Mouse (Mus musculus): Measurements from ENCODE around the gene Ezh1.
A peak's percentile ranks its signal among the peaks of the same experiment; 100 is the strongest.
"Not testable (repeated sequence)": the region's sequence is repeated elsewhere in the genome, so short reads cannot be mapped to it uniquely, and the experiment has no call there.

Gene Ezh1

DNA sequence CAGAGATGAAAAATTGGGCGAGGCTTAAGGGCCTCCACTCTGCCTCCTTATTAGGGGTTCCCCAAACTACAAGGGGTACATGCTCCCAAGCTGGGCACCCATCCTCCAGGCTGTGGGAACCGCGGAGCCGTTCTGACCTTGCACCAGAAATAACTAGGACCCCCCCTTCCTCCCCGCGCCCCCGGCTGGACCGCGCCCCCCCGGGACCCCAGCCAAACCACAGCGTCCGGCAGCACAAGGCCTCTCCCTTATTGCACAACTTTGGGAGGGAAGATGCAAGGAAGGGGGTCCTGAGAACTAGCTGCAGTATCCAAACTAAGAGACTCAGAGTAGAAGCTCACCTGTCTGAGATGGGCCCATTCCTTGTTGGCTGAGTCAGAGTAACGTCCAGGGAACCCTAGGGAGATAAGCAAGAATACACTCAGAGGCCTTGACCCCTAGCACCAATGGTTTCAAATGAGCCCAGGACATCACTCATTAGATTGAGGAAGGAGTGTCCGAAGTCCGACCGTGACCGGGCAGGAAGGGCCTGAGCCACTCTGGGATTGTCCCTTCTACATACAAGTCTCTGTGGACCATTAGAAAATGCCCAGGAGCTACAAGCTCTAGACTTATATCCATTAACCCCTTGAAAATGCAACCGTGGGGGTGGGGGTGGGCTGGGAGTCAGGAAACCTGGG is 57.8 kb downstream of the Ezh1 start:
- DNase-seq (ENCODE audit: low spot score in 2 of 2) = peak in 1 of 2 experiments; percentile 61

DNA sequence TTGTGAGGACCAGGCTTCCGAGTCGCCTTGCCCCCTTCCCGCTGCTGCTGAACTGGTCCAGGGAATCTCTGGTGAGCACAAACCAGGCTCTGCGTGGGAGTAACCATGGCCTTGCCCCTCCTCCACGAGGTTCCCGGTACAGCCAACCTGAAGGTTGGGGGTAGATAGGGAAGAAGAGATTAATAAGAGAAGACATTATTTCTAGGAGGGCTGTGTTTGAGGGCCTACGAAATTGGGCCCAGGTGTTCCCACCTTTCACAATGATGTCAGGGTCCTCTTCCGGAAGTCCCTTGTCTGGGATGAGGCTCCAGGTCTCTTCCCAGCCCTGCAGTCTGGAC is 58.3 kb downstream of the Ezh1 start:
- DNase-seq (ENCODE audit: low spot score in 2 of 2) = no peak

DNA sequence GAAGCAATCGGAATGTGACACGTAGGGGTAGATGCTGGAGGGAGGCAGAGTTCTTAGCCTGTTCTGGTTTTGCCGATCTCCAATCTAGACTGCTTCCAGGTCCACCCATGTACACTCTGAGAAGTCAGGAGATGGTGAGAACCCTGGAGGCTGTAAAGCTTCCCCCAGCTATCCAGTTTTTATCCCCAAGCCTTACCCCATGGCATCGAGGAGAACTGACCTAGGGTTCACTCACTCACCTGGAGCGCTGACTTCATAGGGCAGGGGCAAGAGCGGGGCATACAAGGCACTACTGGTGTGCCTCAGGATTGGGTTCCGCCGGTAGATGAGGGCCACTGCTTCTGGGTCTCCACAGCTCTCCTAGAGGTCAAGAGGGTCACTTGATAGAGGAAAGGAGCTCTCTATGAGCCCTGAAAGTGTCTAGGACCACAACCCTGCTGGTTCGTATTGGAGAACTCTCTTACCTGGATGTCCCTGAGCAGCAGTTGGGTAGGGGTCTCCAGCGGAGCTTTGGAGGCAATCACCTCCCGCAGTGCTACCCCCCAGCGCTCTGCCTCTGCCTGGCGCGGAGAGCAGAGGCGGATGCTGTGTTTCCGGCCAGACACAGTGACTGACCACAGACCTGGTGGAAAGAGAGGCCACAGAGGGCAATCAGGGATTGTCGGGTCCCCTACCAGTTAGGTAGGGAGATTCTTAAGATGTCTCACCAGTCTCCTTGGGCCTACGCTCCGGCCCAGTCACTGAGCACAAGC is 58.9 kb downstream of the Ezh1 start:
- no peak for DNase-seq (ENCODE audit: low spot score in 2 of 2)

DNA sequence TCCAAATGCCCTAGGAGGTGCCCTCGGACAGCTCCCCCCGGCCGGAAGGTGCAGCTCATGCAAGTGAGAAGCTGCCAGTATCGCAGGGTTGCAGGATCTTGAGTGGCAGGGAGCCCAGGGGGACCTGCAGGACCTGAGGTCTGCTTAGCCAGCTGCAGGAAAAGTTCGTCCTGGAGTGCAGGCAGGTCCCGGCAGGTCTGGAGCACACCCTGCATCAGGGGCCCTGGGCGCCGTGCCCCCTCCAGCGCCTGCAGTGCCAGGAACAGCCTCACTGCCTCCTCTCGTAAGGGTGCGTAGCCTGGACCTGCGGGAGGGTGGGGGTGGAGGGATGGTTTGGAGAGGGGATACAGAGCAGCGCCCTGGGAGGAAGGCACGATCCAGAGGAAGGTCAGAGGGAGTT is 59.9 kb downstream of the Ezh1 start:
- peak in 1 of 2 experiments; percentile 19 for DNase-seq (ENCODE audit: low spot score in 2 of 2)

DNA sequence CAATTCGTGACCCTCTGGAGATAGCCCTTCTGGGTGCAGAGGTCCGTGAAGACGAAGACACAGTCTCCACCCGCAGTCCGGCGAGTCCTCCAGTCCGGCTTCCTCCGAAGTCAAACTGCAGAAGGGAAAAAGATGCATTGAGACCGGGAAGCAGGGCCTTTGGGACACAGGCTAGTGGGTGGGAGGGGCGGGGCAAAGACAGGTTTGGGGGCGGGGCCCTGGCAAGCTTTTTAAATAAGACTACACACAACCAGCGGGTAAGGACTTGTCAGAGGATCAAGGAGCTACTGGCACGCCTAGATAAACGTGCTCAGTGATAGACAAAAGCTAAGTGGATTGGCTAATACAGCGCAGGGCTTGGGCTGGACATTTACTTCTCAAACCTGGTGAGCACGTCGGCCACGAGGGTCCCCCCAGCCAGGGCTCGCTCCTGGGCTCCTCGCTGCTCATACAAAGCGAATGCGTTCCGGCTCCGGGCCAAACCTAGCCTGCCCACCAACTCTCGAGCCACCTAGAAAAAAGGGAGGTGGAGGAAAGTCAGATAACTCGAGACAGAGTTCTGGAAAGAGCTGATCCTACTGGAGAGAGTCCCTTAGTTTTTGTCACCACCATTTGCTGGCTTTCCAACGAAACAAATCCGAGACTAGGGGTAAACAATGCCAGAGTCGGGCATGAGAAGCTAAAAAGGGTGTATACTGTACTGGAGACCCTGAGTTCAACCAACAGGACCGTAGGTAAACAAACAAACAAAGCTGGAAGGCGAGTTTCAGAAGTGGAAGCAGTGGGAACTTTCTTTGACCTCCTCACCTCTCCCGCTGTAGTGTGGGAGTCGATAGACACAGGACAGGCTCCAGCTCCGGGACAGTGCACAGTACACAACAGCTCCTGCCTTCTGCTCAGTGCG is 61.3 kb downstream of the Ezh1 start:
- DNase-seq (ENCODE audit: low spot score in 2 of 2) = no peak

DNA sequence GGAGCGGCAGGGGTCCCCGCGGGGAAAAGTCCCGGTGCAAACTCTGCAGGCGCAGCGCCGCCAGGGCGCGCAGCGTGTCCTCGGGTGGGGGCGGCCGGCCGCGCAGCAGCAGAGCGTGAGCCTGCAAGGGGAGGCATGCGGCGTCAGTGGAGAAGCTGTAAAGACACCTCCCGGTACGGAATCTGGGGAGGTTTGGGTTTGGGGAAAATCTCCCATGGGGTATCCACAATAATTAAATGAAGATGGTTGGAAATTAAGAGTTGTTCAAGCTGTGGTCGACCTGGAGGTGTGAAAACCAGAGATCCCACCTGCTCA is 62.0 kb downstream of the Ezh1 start:
- no peak for DNase-seq (ENCODE audit: low spot score in 2 of 2)

DNA sequence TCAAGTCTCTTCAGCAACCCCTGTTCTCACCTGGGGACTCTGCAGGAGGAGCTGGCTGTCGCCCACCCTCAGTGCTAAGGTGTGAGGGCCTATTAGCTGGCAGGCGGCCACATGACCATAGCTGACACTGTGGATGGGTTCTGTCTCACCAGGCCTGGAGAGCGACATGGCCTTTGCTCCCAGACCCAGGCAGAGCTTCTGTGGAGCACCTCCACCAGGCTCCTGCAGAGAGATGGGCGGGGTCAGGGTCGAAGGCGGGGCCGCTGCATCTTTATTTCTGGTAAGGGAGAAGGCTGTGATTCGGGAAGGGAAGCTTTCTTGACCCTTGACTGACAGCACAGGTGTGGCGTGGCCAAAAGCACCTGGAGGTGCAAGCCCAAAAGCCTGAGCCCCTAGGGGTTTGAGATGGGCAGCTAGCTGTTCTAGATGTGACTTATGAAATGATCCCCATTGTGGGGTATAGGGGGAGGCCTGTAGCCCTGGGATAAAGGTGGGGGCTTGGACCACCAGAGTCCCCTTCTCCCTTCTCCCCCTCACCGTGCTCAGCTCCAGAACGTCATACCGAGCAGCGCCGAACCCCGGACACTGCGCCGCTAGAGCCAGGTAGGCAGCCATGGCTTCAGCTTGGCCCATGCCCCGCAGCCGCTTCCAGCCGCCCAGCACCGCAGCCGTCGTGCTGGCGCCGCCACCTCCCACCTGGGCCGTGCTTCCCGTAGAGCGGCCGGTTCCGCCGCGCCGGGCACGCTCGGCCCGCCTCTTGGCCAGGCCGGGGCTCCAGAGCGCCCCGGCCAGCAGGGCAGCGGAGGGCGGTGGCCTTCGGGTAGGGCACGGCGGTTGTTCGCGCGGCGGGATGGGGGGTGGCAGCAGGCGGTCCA is 62.5 kb downstream of the Ezh1 start:
- peak in 1 of 2 experiments; percentile 18 for DNase-seq (ENCODE audit: low spot score in 2 of 2)

DNA sequence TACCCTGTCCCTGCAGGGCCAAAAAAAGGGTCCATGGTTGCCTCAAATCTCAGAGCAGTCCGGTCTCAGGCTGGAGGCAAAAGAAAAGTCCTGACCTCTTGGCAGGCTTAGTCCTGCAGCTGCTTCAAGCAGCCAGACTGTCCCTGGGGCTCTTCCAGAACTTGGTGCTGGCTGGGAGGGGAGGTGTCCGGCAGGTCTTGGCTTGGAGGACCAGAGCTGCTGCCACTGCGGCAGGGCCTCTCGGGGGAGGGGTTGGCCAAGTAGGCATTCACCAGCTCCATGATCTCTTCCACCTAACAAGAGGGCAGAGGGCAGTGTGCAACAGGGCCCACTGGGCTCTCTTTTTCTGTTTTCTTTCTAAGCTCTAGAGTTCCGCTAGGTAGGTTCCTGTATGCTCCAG is 63.5 kb downstream of the Ezh1 start:
- DNase-seq (ENCODE audit: low spot score in 2 of 2) = peak in 1 of 2 experiments; percentile 71

DNA sequence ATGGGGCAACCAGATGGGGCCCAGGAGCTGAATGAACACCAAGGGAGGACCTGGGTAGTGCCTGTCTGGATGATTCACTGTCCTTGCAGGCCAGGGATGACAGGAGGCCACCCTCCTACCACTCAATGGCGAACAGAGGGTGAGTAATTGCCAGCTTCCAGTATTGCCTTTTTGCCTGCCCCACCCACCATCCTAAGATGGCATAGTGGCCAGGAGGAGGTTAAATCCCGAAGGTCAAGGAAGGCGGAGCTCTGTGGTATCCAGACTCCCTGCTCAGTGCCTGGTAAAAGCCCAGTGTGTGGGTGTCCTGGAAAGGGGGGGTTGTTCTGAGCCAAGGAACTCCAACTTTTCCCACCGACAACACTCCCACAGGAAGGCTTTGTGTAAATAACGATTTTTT is 64.0 kb downstream of the Ezh1 start:
- DNase-seq (ENCODE audit: low spot score in 2 of 2) = peak in 1 of 2 experiments; percentile 21

DNA sequence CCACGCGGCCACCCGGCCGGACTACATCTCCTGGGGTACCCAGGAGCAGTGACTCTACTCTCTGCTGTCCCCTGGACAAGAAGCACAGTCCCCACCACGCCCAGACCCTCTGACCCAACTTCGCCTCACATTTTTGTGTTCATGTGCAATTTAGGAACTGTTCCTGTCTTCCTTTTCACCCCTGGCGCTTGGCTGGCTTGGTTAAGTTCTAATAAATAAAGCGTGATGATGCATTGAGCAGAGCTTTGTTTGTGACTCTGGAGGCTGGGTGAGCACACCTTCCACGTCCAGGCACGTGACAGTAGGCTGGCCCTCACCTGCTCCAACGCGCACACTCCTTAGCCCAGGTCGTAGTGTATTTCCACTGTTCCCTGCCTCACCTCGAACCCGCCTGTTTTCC is 64.7 kb downstream of the Ezh1 start:
- no peak for DNase-seq (ENCODE audit: low spot score in 2 of 2)

DNA sequence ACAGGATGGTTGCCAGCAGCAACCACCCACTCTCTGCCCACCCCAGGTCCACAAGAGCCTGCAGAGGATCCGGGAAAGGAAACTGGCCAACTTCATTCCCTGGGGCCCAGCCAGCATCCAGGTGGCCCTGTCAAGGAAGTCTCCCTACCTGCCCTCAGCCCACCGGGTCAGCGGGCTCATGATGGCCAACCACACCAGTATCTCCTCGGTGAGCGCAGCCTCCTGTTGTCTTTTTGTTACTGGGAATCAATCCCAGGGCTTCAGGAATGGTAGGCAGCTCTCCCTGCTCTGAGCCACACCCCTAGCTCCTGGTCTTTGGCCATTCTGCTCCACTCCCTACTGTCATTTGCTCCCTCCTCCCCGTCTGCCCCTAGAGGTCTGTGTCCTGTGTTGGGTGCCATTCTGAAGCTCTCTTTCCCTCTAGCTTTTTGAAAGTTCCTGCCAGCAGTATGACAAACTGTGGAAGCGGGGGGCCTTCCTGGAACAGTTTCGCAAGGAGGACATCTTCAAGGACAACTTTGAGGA is 65.2 kb downstream of the Ezh1 start:
- DNase-seq (ENCODE audit: low spot score in 2 of 2) = not testable (repeated sequence)

DNA sequence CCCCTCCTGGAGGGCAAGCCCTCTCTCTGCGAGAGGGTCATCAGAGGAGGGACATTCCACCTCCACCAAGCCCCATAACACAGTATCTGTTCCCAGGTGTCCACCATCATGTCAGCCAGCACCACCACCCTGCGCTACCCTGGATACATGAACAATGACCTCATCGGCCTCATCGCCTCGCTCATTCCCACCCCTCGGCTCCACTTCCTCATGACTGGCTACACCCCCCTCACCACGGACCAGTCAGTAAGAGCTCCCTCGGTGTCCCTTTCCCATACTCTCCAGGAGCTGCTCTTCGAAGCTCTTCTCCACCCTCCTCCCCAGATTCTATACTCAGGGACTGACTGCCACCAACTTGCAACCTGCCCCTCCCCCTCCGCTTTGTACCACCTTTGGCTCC is 66.1 kb downstream of the Ezh1 start:
- not testable (repeated sequence) for DNase-seq (ENCODE audit: low spot score in 2 of 2)

DNA sequence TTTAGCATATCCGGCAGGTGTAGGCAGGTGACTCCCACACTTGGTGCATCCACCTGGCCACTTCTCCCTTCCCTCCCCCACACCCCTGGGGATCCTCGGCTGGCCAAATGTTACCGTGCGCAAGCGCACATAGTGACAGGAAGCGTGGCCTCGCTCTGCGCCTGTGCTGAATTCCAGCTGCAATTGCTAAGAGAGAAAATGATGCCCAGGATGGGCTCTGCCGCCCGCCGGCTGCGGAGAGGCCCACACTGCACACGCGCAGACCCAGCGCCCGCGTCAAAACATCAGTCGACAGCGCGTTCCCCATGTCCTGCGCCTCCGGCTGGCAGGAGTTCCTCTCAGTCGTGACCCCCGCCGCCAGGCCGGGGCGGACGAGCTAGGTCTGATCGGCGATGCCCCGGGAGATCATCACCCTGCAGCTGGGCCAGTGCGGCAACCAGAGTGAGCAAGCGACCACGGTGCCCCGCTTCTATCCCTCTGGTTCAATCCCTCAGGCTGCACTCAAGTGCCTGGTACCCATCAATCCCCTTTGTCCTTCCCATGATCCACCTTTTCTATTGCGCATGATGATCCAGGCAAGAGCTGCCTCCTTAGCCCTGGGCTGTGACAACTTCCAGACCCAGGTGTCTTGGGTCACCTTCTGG is 70.4 kb downstream of the Ezh1 start, which contains the start of gene Tubg2:
Tubg2 (plus strand) TSS at position 180 of the 644 bp plus-strand sequence.
- peak in 1 of 2 experiments; percentile 43 for DNase-seq (ENCODE audit: low spot score in 2 of 2)

DNA sequence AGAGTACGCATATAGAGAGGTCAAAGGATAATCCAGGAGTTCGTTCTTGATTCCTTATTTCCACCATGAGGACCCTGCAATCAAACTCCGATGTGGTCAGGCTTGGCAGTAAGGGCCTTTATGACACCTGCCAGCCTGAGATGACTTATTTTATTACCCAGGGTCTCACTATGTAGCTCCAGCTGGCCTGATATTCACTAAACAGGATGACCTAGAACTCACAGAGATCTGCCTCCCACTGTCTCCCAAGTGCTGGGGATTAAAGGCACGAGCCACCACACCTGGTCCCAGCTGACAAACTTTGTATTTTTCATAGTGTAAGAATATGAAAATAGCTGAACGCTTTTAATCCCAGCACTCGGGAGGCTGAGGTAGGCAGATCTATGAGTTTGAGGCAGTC is 71.1 kb downstream of the Ezh1 start:
- no peak for DNase-seq (ENCODE audit: low spot score in 2 of 2)

DNA sequence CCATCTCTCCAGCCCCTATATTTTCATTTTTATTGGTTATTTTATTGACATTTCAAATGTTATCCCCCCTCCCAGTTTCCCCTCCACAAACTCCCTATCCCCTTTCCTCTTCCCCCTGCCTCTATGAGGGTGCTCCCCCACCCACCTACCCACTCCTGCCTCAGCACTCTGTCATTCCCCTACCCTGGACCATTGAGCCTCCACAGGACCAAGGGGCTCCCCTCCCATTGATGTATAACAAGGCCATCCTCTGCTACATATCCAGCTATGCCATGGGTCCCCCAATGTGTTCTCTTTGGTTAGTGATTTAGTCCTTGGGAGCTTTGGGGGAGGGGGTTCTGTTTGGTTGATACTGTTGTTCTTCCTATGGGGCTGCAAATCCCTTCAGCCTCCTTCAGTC is 71.6 kb downstream of the Ezh1 start:
- no peak for DNase-seq (ENCODE audit: low spot score in 2 of 2)

DNA sequence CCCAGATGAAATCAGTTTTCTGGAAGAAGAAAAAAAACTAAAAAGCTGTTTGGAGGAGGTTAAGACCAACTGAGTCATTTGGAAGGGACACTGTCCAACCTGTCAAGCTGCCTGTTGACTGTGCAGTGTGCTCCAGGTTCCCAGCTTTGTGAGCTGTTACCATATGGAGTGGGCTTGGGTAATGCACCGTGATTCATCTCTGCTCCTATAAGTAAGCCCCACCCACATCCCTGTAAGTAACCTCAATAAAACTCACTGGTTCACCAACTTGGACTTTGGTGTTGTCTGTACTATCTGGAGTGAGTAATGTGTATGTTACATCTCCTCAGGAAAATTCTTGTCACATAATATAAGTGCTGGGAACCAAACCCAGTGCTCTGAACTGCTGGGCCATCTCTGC is 73.4 kb downstream of the Ezh1 start:
- DNase-seq (ENCODE audit: low spot score in 2 of 2) = no peak

DNA sequence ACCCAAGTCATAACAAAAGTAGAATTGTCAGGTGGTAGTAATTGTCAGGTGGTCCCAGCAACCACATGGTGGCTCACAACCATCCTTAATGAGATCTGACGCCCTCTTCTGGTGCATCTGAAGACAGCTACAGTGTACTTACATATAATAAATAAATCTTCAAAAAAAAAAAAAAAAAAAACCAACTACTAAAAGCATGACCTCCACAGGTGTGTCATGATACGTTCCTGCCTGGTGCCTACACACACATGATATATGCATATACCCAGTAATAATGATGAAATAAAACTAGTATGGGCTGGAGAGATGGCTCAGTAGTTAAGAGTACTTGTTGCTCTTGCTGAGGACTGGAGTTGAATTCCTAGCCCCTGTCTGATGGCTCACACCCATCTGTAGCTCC is 75.2 kb downstream of the Ezh1 start:
- DNase-seq (ENCODE audit: low spot score in 2 of 2) = no peak

DNA sequence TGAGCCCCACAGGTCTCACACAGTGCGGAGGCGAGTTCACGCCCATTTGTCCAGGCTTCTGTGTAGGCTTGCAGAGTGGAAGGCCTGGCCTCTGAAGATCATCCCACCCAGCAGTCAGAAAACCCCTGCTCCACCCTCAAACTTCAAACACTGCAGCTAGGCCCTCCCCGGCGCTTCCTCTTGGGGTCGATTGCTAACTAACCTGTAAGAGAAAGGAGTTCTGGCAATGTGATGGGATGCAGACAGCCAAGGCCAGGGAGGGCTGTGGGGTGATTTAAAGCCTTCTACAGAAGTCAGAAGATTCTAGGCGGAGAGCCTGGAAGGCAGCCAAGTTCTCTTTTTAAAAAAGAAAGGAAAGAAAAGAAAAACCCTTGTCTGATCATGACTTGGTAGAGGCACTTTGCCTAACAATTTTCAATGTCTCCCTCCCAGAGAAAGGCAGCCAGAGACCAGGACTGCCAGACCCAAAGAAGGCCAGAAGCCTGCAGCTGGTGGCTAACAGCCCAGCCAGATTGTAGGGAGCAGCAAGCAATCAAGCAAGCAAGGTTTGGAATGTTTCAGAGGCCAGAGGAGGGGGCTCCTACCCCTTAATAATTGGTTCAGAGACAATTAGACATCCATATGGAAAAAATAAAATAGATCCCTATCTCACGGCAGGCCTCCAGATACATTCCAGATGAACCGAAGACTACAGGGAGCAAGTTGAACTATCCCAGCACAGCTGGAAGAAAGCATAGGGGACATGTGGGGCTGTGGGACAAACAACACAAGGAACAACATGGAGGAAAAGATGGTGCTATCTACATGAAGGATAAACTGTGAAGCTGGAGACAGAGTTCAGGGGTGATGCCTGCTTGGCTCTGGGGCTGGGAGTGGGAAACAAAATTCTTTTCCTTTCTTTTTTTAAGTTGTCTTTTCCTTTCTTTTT is 76.8 kb downstream of the Ezh1 start:
- peak in 1 of 2 experiments; percentile 55 for DNase-seq (ENCODE audit: low spot score in 2 of 2)

DNA sequence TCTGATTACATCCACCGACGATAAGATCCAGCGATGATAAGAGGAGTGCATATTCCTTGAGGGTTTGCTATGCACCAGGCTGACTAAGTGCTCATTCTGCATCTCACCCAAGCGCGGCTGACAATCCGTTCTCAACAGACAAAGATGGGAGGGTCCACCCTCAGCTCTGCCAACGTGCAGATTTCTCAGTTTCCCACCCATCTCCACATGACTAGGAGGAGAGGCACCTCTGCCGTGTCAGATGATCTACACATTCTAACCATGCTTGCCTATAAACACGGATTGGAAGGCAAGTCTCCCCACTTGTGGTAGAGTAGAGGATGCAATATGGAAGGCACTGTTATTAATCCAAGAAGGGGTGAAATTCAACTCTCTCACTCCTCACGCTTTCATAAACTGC is 77.5 kb downstream of the Ezh1 start:
- DNase-seq (ENCODE audit: low spot score in 2 of 2) = no peak

DNA sequence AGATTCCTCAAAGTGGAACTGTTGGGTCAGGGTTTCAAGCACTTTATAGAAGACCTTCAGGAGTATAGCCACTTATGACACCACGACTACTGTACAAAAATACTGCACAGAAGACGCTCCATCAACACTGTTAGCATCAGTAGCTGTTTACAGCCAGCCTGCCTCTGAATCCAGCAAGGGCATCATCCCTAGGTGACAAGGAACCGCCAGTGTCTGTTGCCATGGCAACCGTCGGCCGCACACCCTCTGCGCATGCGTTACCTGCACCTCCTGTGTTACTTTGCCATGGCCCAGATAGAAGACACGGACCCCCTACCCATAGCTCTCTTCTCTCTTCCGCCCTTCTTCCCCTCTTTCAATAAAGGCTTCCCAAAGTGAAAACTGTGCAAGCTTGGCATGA is 79.9 kb downstream of the Ezh1 start:
- DNase-seq (ENCODE audit: low spot score in 2 of 2) = no peak

All from urinary bladder, postnatal 4 days (tissue).